Mouse (Mus musculus) left cerebral cortex, postnatal 25 days (tissue): Measurements from ENCODE around the gene Mllt3. TPM values are rescaled to one million over a fixed set of nuclear protein-coding genes. Genes with fewer than 3 reads are reported as not detected.

Experiments used
- DNase-seq, 2 experiments: peaks; one replicate each; pipeline ENCODE4 v3.0.0; 2022; ENCODE audit warnings: low spot score in 2 of 2, mixed read lengths in 1 of 2
- intact Hi-C: fragments of 180-260 bp; cut with DNase I; formaldehyde crosslinking; loops from one replicate; pipeline ENCODE4 v1.15.1; 2025
- total RNA-seq, 2 experiments: library from RNA; stranded (reverse); gene quantifications; 2 replicates each; pipeline ENCODE4 v1.2.3; 2021

Gene Mllt3
- total RNA-seq, 2 experiments from 2014 or later = 36.9 to 39.1 TPM

GRCm38 (mm10) chr4:87804576-87804975 is 228.6 kb downstream of the Mllt3 start:
- intact Hi-C loops = no loop called here
- DNase-seq = no peak

GRCm38 (mm10) chr4:87803313-87803712 is 229.9 kb downstream of the Mllt3 start:
- peak in 1 of 2 experiments; percentile 69 for DNase-seq
- intact Hi-C loops = no loop called here

- no peak for DNase-seq
- intact Hi-C loops = no loop called here
Observed at GRCm38 (mm10) chr4:87802140-87802539, 231.0 kb downstream of the Mllt3 start.

- no peak for DNase-seq
- intact Hi-C loops = no loop called here
Observed at GRCm38 (mm10) chr4:87801332-87801731, 231.8 kb downstream of the Mllt3 start.

GRCm38 (mm10) chr4:87800276-87800675 is 232.9 kb downstream of the Mllt3 start:
- no peak for DNase-seq
- intact Hi-C loops = no loop called here

GRCm38 (mm10) chr4:87799418-87799817 is 233.7 kb downstream of the Mllt3 start:
- intact Hi-C loops = no loop called here
- DNase-seq = no peak

GRCm38 (mm10) chr4:87795261-87795660 is 237.9 kb downstream of the Mllt3 start:
- no peak for DNase-seq
- intact Hi-C loops = no loop called here

GRCm38 (mm10) chr4:87794216-87794615 is 238.9 kb downstream of the Mllt3 start:
- intact Hi-C loops = no loop called here
- DNase-seq = no peak

GRCm38 (mm10) chr4:87792511-87792910 is 240.7 kb downstream of the Mllt3 start:
- no peak for DNase-seq
- intact Hi-C loops = no loop called here

GRCm38 (mm10) chr4:87789446-87789845 is 243.7 kb downstream of the Mllt3 start:
- DNase-seq = no peak
- intact Hi-C loops = loop anchor here (5.0 to 10.0 kb wide), 3 partner anchors 113 to 755 kb away; no protein-coding TSS in a partner anchor

GRCm38 (mm10) chr4:87788691-87789090 is 244.5 kb downstream of the Mllt3 start:
- intact Hi-C loops = loop anchor here (5.0 to 10.0 kb wide), 3 partner anchors 114 to 756 kb away; no protein-coding TSS in a partner anchor
- peak; percentile 23 to 31 for DNase-seq

- intact Hi-C loops = loop anchor here (2.0 to 10.0 kb wide), 8 partner anchors 57 to 759 kb away; partner anchors contain the start of genes Focad and Mllt3
- DNase-seq = peak; percentile 52 to 78
Observed at GRCm38 (mm10) chr4:87785132-87786074, 247.8 kb downstream of the Mllt3 start.

- intact Hi-C loops = loop anchor here (2.0 to 10.0 kb wide), 7 partner anchors 55 to 761 kb away; partner anchors contain the start of genes Focad and Mllt3
- DNase-seq = peak in 1 of 2 experiments; percentile 55
Observed at GRCm38 (mm10) chr4:87783809-87784208, 249.4 kb downstream of the Mllt3 start.

- DNase-seq = no peak
- intact Hi-C loops = loop anchor here (10.0 kb wide), 2 partner anchors 413 to 763 kb away; no protein-coding TSS in a partner anchor
Observed at GRCm38 (mm10) chr4:87781971-87782370, 251.2 kb downstream of the Mllt3 start.

GRCm38 (mm10) chr4:87775721-87776120 is 257.4 kb downstream of the Mllt3 start:
- DNase-seq = peak in 1 of 2 experiments; percentile 14
- intact Hi-C loops = no loop called here

GRCm38 (mm10) chr4:87774515-87774914 is 258.6 kb downstream of the Mllt3 start:
- intact Hi-C loops = no loop called here
- no peak for DNase-seq

GRCm38 (mm10) chr4:87767711-87768561 is 265.2 kb downstream of the Mllt3 start:
- DNase-seq = peak in 1 of 2 experiments; percentile 52
- intact Hi-C loops = no loop called here

GRCm38 (mm10) chr4:87765729-87766128 is 267.4 kb downstream of the Mllt3 start:
- intact Hi-C loops = no loop called here
- DNase-seq = no peak

GRCm38 (mm10) chr4:87761075-87761474 is 272.1 kb downstream of the Mllt3 start:
- no peak for DNase-seq
- intact Hi-C loops = no loop called here

GRCm38 (mm10) chr4:87760297-87760696 is 272.9 kb downstream of the Mllt3 start:
- intact Hi-C loops = no loop called here
- no peak for DNase-seq
